Comparison of ENCODE assay signal across 9 mouse cellular contexts in the genomic region with DNA sequence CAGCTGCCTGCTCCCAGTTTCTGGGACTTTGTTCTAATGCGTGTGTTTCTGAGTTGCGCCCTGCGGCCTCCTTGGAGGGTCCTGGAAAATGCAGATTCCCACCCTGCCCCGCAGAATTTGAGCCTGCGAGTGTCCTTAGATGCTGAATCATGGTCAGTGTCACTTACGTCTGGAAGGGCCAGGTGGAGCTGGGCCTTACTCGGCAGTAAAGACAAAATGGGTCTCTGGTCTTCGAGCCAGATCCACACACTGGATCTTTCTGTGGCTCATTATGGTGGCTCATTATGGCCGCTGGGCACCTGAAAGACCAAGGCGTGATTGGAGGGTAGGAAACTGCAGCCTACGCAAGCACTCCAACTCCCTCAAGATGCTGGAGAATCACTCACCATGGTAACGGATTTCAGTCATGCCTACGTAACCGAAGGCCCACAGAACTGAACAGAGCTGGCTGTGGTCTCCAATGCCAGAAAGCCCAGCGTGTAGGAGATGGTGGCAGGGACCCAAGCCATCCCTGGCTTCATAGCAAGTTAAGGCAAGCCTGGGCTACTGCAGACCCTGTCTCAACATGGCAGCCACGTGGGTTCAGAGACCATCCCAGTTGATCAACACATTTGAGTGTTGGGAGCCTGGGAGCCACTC. TPM values are rescaled to one million over a fixed set of nuclear protein-coding genes. Genes with fewer than 3 reads are reported as not detected.
DNase-seq lines count a peak whose midpoint lies in the region; ATAC-seq and TF ChIP-seq lines count a peak whose summit lies in the region.
"Had no signal": no experiment of that assay in that cellular context is flagged by ENCODE, and none has a peak within 500 bp of the region (broad histone marks: within the 10 kb centered on the region; RNA-seq: fewer than 3 reads in every experiment).

No protein-coding gene starts in this region.

- peak overlapping the region; percentile 64 for H3K9ac ChIP-seq in midbrain, postnatal 0 days (replicated peaks; ENCODE audit: low read length, poor library complexity, severe bottlenecking)

- peaks cover 13% of the 10 kb centered on the region for H3K4me1 ChIP-seq in bone marrow macrophage, adult 2 months (ENCODE audit: control insufficient read depth, insufficient read depth, low read length)
- H3K4me1 ChIP-seq in midbrain, postnatal 0 days (ENCODE audit: insufficient read depth, low read length) = peaks cover 7% of the 10 kb centered on the region

- peak; percentile 66 for DNase-seq in cerebellum, adult 9-10 months
- no peak for DNase-seq in cerebellum, adult 11 months
- peak; percentile 54 to 77 for DNase-seq in frontal cortex, postnatal 36 days (ENCODE audit: low spot score in 2 of 2)
- DNase-seq in left cerebral cortex, postnatal 14 days (ENCODE audit: low spot score in 2 of 2) = peak; percentile 64 to 77
- DNase-seq in midbrain, postnatal 0 days (ENCODE audit: low spot score) = peak; percentile 38
- DNase-seq in ovary, postnatal 14 days (ENCODE audit: low spot score) = no peak
- DNase-seq in thymus, postnatal 14 days = no peak

- WGBS in midbrain, postnatal 0 days = 64% methylated on average over 16 of the region's 16 CpGs

- H3K4me3 ChIP-seq in bone marrow macrophage, adult 2 months (ENCODE audit: insufficient read depth, low read length) = peak overlapping the region; percentile 79
- H3K4me3 ChIP-seq in midbrain, postnatal 0 days (ENCODE audit: low read depth, low read length) = peak overlapping the region; percentile 52

- ATAC-seq in midbrain, postnatal 0 days (ENCODE audit: low FRiP score) = no peak

- H3K27me3 ChIP-seq in midbrain, postnatal 0 days (ENCODE audit: insufficient read depth, low read length) = no peaks in the 10 kb centered on the region

- no peak for TF ChIP-seq POLR2A in bone marrow macrophage, adult 2 months (IDR thresholded peaks at IDR 0.05; ENCODE audit: borderline replicate concordance, low read depth, low read length)

- H3K4me2 ChIP-seq in midbrain, postnatal 0 days (ENCODE audit: low read depth, low read length, poor library complexity, severe bottlenecking) = peak overlapping the region; percentile 64

- intact Hi-C loops in left cerebral cortex, postnatal 14 days (cut with DNase I) = no loop called here

- H3K27ac ChIP-seq in bone marrow macrophage, adult 2 months (ENCODE audit: insufficient read depth, low read depth, low read length) = peak overlapping the region; percentile 54
- 0 out of 2 replicates have a peak overlapping the region, but pooled peaks have one; percentile 55 for H3K27ac ChIP-seq in midbrain, postnatal 0 days (ENCODE audit: low read depth, low read length)

- H3K9me3 ChIP-seq in midbrain, postnatal 0 days (ENCODE audit: low read length) = no peaks in the 10 kb centered on the region

- H3K36me3 ChIP-seq in midbrain, postnatal 0 days (ENCODE audit: insufficient read depth, low read length) = peaks cover 16% of the 10 kb centered on the region

- TF ChIP-seq CTCF in bone marrow macrophage, adult 2 months (IDR thresholded peaks at IDR 0.05; ENCODE audit: low read depth, low read length) = no peak; the same call in 1 of the 2 replicates
- no peak for TF ChIP-seq CTCF in midbrain, postnatal 0 days (IDR thresholded peaks at IDR 0.05)

RNA-seq across cellular contexts. Expression of gene Gaa, which starts 1.0 kb away (rescaled TPM):
- 58.3 and 65.2 TPM in 2 replicates for polyA plus RNA-seq in bone marrow macrophage, adult 2 months (2012; ENCODE audit: insufficient read depth, insufficient read length, missing spikeins)
- 100 to 1,000 TPM; 142 to 157 TPM for total RNA-seq in left cerebral cortex, postnatal 14 days (2021)
- 186 and 222 TPM in 2 replicates for total RNA-seq in midbrain, postnatal 0 days (2014; rRNA removed)
- 154 and 158 TPM in 2 replicates for polyA plus RNA-seq in midbrain, postnatal 0 days (2015; fragmentation: Nextera tagmentation; extraction: Ambion mirVana)

RNA-seq across cellular contexts. Expression of gene Eif4a3, which starts 31.2 kb away (rescaled TPM):
- 105 and 120 TPM in 2 replicates for polyA plus RNA-seq in bone marrow macrophage, adult 2 months (2012; ENCODE audit: insufficient read depth, insufficient read length, missing spikeins)
- total RNA-seq in left cerebral cortex, postnatal 14 days (2021) = 10 to 100 TPM; 84.6 to 92.1 TPM
- 132 and 169 TPM in 2 replicates for total RNA-seq in midbrain, postnatal 0 days (2014; rRNA removed)
- 229 and 237 TPM in 2 replicates for polyA plus RNA-seq in midbrain, postnatal 0 days (2015; fragmentation: Nextera tagmentation; extraction: Ambion mirVana)

RNA-seq across cellular contexts. Expression of gene Card14, which starts 38.9 kb away (rescaled TPM):
- not detected in 2 replicates for polyA plus RNA-seq in bone marrow macrophage, adult 2 months (2012; ENCODE audit: insufficient read depth, insufficient read length, missing spikeins)
- under 1 TPM; 0.31 to 0.42 TPM for total RNA-seq in left cerebral cortex, postnatal 14 days (2021)
- 0.77 and 1.8 TPM in 2 replicates for total RNA-seq in midbrain, postnatal 0 days (2014; rRNA removed)
- 0.59 and 0.67 TPM in 2 replicates for polyA plus RNA-seq in midbrain, postnatal 0 days (2015; fragmentation: Nextera tagmentation; extraction: Ambion mirVana)
- total RNA-seq: hematopoietic stem cell, adult 5-6 weeks had no signal

RNA-seq across cellular contexts. Expression of gene Ccdc40, which starts 40.3 kb away (rescaled TPM):
- 0.68 and 0.72 TPM in 2 replicates for polyA plus RNA-seq in bone marrow macrophage, adult 2 months (2012; ENCODE audit: insufficient read depth, insufficient read length, missing spikeins)
- 1 to 10 TPM; 1.1 to 1.8 TPM for total RNA-seq in left cerebral cortex, postnatal 14 days (2021)
- 13.3 and 22.7 TPM in 2 replicates for total RNA-seq in midbrain, postnatal 0 days (2014; rRNA removed)
- 10.3 and 13.3 TPM in 2 replicates for polyA plus RNA-seq in midbrain, postnatal 0 days (2015; fragmentation: Nextera tagmentation; extraction: Ambion mirVana)

RNA-seq across cellular contexts. Expression of gene Tbc1d16, which starts 40.4 kb away (rescaled TPM):
- polyA plus RNA-seq in bone marrow macrophage, adult 2 months (2012; ENCODE audit: insufficient read depth, insufficient read length, missing spikeins) = 5.2 and 5.8 TPM in 2 replicates
- total RNA-seq in left cerebral cortex, postnatal 14 days (2021) = 10 to 100 TPM; 51.3 to 56.4 TPM
- 152 and 156 TPM in 2 replicates for total RNA-seq in midbrain, postnatal 0 days (2014; rRNA removed)
- 43.1 and 43.5 TPM in 2 replicates for polyA plus RNA-seq in midbrain, postnatal 0 days (2015; fragmentation: Nextera tagmentation; extraction: Ambion mirVana)

Comparison
In these comparisons a context has a peak if more than half of its experiments do, and no peak if none do; other contexts are left out.
1. DNase-seq: peak in cerebellum, adult 9-10 months (single experiment), frontal cortex, postnatal 36 days (2 of 2), left cerebral cortex, postnatal 14 days (2 of 2) and midbrain, postnatal 0 days (single experiment); none in cerebellum, adult 11 months (single experiment), ovary, postnatal 14 days (single experiment) and thymus, postnatal 14 days (single experiment).